ENCODE assay signal across 11 mouse cellular contexts in the genomic region with DNA sequence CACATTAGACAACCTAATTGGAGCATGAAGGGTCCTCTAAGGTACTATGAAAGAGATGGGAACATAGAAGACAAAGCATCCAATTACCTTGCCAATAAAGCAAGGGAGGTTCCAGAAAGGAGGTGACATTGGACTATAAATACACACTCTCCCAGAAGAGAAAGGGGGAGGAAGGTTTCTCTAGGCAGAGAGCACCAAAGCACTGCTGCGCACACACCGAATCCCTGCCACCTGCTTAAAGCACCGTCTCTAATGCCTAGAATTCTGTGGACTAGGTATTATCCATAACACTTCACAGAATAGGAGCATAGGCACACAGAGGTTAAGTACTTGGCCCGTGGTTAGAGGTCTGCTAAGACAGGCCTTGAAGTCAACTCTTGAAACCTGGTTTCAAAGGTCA.
A peak's percentile ranks its signal among the peaks of the same experiment; 100 is the strongest.
DNase-seq lines count a peak whose midpoint lies in the region; ATAC-seq and TF ChIP-seq lines count a peak whose summit lies in the region.
"Had no signal": no experiment of that assay in that cellular context is flagged by ENCODE, and none has a peak within 500 bp of the region (broad histone marks: within the 10 kb centered on the region; RNA-seq: fewer than 3 reads in every experiment).

No protein-coding gene starts in this region.

- TF ChIP-seq CTCF in lung, postnatal 0 days (IDR thresholded peaks at IDR 0.05) = no peak

- DNase-seq in cerebellum, adult 9-10 months = peak; percentile 9
- DNase-seq in cerebellum, adult 11-12 months = no peak
- peak; percentile 20 for DNase-seq in kidney, adult 18-20 months
- no peak for DNase-seq in kidney, postnatal 4 days
- DNase-seq in lung, postnatal 0 days (ENCODE audit: low spot score) = no peak
- no peak for DNase-seq in lung, adult 18-20 months
- DNase-seq in thymus, postnatal 0 days (ENCODE audit: low spot score) = no peak
- no peak for DNase-seq in embryo, embryonic 10 days (ENCODE audit: low spot score)

- H3K4me1 ChIP-seq in lung, postnatal 0 days (ENCODE audit: insufficient read depth, low read depth, low read length) = peaks cover 33% of the 10 kb centered on the region

- no peak overlapping the region for H3K4me3 ChIP-seq in lung, postnatal 0 days (ENCODE audit: low read depth, low read length)

- TF ChIP-seq EP300 in lung, postnatal 0 days (IDR thresholded peaks at IDR 0.05) = no peak

- no peaks in the 10 kb centered on the region for H3K9me3 ChIP-seq in lung, postnatal 0 days (ENCODE audit: low read length)
- H3K9me3 ChIP-seq: G1E had no signal

- ATAC-seq in lung, postnatal 0 days = no peak
- ATAC-seq: forebrain, embryonic 16.5 days had no signal

- H3K4me2 ChIP-seq in lung, postnatal 0 days (replicated peaks; ENCODE audit: low read depth, low read length) = no peak overlapping the region
- H3K4me2 ChIP-seq: midbrain, embryonic 11.5 days had no signal

- H3K27ac ChIP-seq in lung, postnatal 0 days (ENCODE audit: low read length) = peak overlapping the region; percentile 38; the same call in 1 of the 2 replicates

- no peak overlapping the region for H3K9ac ChIP-seq in lung, postnatal 0 days (replicated peaks; ENCODE audit: low read depth)

- WGBS in lung, postnatal 0 days = 62% methylated on average over 4 of the region's 4 CpGs

- H3K36me3 ChIP-seq in lung, postnatal 0 days (ENCODE audit: insufficient read depth, low read length) = no peaks in the 10 kb centered on the region
- H3K36me3 ChIP-seq: G1E had no signal

- no peaks in the 10 kb centered on the region for H3K27me3 ChIP-seq in lung, postnatal 0 days (replicated peaks; ENCODE audit: insufficient read depth, low read length)

Comparison
In these comparisons a context has a peak if more than half of its experiments do, and no peak if none do; other contexts are left out.
1. DNase-seq: peak in cerebellum, adult 9-10 months (single experiment) and kidney, adult 18-20 months (single experiment); none in cerebellum, adult 11-12 months (single experiment), kidney, postnatal 4 days (0 of 2), lung, postnatal 0 days (single experiment), lung, adult 18-20 months (0 of 2), thymus, postnatal 0 days (single experiment) and embryo, embryonic 10 days (single experiment).